In the genomic region with DNA sequence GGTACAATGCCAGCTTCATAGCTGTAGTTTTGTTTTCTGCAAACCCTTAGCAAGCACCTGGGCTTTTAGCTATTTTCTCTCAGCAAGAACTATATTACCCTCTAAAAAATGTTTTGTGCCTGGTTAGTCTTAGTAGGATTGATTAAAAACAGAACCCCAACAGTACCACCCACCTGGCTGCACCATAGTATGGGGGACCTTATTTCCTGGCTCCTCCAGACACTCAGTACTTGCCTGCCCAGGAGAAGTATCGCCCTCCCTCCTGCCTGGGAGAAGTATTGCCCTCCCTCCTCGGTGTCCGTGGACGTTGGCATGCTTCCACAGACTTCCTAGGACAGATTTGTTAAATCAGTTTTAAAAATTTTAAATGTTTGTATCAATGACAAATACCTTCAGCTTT, we compare ENCODE assay signal across 23 mouse cellular contexts.
"Had no signal": no experiment of that assay in that cellular context is flagged by ENCODE, and none has a peak within 500 bp of the region (broad histone marks: within the 10 kb centered on the region; RNA-seq: fewer than 3 reads in every experiment).

No protein-coding gene starts in this region.

- DNase-seq: gastrocnemius, postnatal 25 days; heart, adult 18-20 months; heart, postnatal 10 days; heart, postnatal 4 days; kidney, adult 18-20 months; kidney, adult 8-10 months; kidney, postnatal 10 days; kidney, postnatal 25 days; kidney, postnatal 4 days; liver, embryonic 13.5 days had no signal

- H3K4me1 ChIP-seq: heart, embryonic 10.5 days; heart, embryonic 12.5 days; hindbrain, embryonic 10.5 days; hindbrain, embryonic 12.5 days; intestine, embryonic 15.5 days; limb, embryonic 15.5 days; liver, embryonic 13.5 days; liver, embryonic 15.5 days had no signal

- H3K27me3 ChIP-seq: heart, embryonic 12.5 days; hindbrain, embryonic 12.5 days; intestine, embryonic 15.5 days; limb, embryonic 15.5 days; liver, embryonic 13.5 days; liver, embryonic 15.5 days had no signal

- H3K36me3 ChIP-seq: hindbrain, embryonic 10.5 days; hindbrain, embryonic 12.5 days; intestine, embryonic 15.5 days; limb, embryonic 15.5 days; liver, embryonic 15.5 days had no signal

- H3K27ac ChIP-seq: heart, embryonic 10.5 days; hindbrain, embryonic 10.5 days; hindbrain, embryonic 12.5 days; hindbrain, embryonic 14.5 days; intestine, embryonic 15.5 days; layer of hippocampus, adult 2 months; left cerebral cortex, adult 2 months; limb, embryonic 15.5 days; liver, embryonic 13.5 days; liver, embryonic 15.5 days had no signal

- H3K9me3 ChIP-seq: heart, embryonic 10.5 days; heart, embryonic 12.5 days; hindbrain, embryonic 10.5 days; hindbrain, embryonic 12.5 days; intestine, embryonic 15.5 days; limb, embryonic 15.5 days; liver, embryonic 13.5 days; liver, embryonic 15.5 days had no signal

- H3K9ac ChIP-seq: heart, embryonic 12.5 days; hindbrain, embryonic 12.5 days; hindbrain, embryonic 14.5 days; intestine, embryonic 15.5 days; limb, embryonic 15.5 days; liver, embryonic 13.5 days; liver, embryonic 15.5 days had no signal

- H3K4me3 ChIP-seq: heart, embryonic 10.5 days; heart, embryonic 12.5 days; hindbrain, embryonic 10.5 days; hindbrain, embryonic 12.5 days; intestine, embryonic 15.5 days; layer of hippocampus, adult 2 months; left cerebral cortex, adult 2 months; limb, embryonic 15.5 days; liver, embryonic 13.5 days; liver, embryonic 15.5 days had no signal

- ATAC-seq: hindbrain, embryonic 16.5 days; inflammation-experienced regulatory T-cells, adult 6 months; intestine, embryonic 15.5 days; intestine, postnatal 0 days had no signal

- H3K4me2 ChIP-seq: heart, embryonic 12.5 days; hindbrain, embryonic 12.5 days; hindbrain, embryonic 14.5 days; intestine, embryonic 15.5 days; limb, embryonic 15.5 days; liver, embryonic 13.5 days; liver, embryonic 15.5 days had no signal
